Mouse (Mus musculus) cerebellum, postnatal 36 days (tissue): Measurements from ENCODE around the gene Pcnp.

Experiments
- DNase-seq, 2 experiments: peaks; one replicate each; pipeline ENCODE4 v3.0.0; 2021 to 2022; ENCODE audit warnings: mixed read lengths in 2 of 2

The Pcnp gene

GRCm38 (mm10) chr16:56036501-56036900 is 7.0 kb upstream of the Pcnp start:
- DNase-seq = no peak

- DNase-seq = no peak
Observed at GRCm38 (mm10) chr16:56034566-56034965, 5.0 kb upstream of the Pcnp start.

GRCm38 (mm10) chr16:56028722-56029551 is 602 bp downstream of the Pcnp start:
- DNase-seq = no peak

- DNase-seq = no peak
Observed at GRCm38 (mm10) chr16:56027854-56028629, 1.5 kb downstream of the Pcnp start.

GRCm38 (mm10) chr16:56019660-56020059 is 9.9 kb downstream of the Pcnp start:
- no peak for DNase-seq

- DNase-seq = no peak
Observed at GRCm38 (mm10) chr16:56014076-56014475, 15.5 kb downstream of the Pcnp start.

- DNase-seq = no peak
Observed at GRCm38 (mm10) chr16:56012789-56013743, 16.5 kb downstream of the Pcnp start.

GRCm38 (mm10) chr16:56008862-56009261 is 20.7 kb downstream of the Pcnp start:
- no peak for DNase-seq

- no peak for DNase-seq
Observed at GRCm38 (mm10) chr16:56006798-56007197, 22.7 kb downstream of the Pcnp start.

- no peak for DNase-seq
Observed at GRCm38 (mm10) chr16:55994235-55994634, 35.3 kb downstream of the Pcnp start.

- no peak for DNase-seq
Observed at GRCm38 (mm10) chr16:55990311-55990710, 39.2 kb downstream of the Pcnp start.

GRCm38 (mm10) chr16:55986001-55986400 is 43.5 kb downstream of the Pcnp start:
- DNase-seq = no peak

- no peak for DNase-seq
Observed at GRCm38 (mm10) chr16:55974903-55975285, 54.6 kb downstream of the Pcnp start.

GRCm38 (mm10) chr16:55974256-55974902 is 55.2 kb downstream of the Pcnp start:
- peak; percentile 52 to 75 for DNase-seq

GRCm38 (mm10) chr16:55973431-55974255 is 55.9 kb downstream of the Pcnp start, which contains the start of gene Zbtb11:
TSS of gene Zbtb11 (plus strand) at chr16:55973883.
- peak; percentile 97 to 99 for DNase-seq

GRCm38 (mm10) chr16:55972626-55973201 is 56.8 kb downstream of the Pcnp start:
- DNase-seq = no peak

GRCm38 (mm10) chr16:55971735-55972615 is 57.6 kb downstream of the Pcnp start:
- DNase-seq = no peak

- no peak for DNase-seq
Observed at GRCm38 (mm10) chr16:55970416-55970815, 59.1 kb downstream of the Pcnp start.

- DNase-seq = peak; percentile 22 to 24
Observed at GRCm38 (mm10) chr16:55969147-55969546, 60.4 kb downstream of the Pcnp start.

GRCm38 (mm10) chr16:55967221-55967620 is 62.3 kb downstream of the Pcnp start:
- no peak for DNase-seq
